Mouse (Mus musculus) myocyte (in vitro differentiated cells): ENCODE measurements around the gene Coq10b. TPM values are rescaled to one million over a fixed set of nuclear protein-coding genes. Genes with fewer than 3 reads are reported as not detected.

Experiments
- H3K27me3 ChIP-seq: one replicate; pipeline ENCODE4 v1.6.1; 2011; ENCODE audit not compliant: control insufficient read depth, insufficient read depth, insufficient read length
- H3K36me3 ChIP-seq: one replicate; pipeline ENCODE4 v1.6.1; 2011; ENCODE audit not compliant: control insufficient read depth, insufficient read depth
- H3K4me2 ChIP-seq: one replicate; pipeline ENCODE4 v1.6.1; 2011; ENCODE audit warnings: low read depth, control low read depth
- H3K4me3 ChIP-seq: one replicate; pipeline ENCODE4 v1.5.1; 2011; ENCODE audit warnings: mild to moderate bottlenecking, control low read depth, moderate library complexity
- H3K79me2 ChIP-seq: one replicate; pipeline ENCODE4 v1.6.1; 2011; ENCODE audit not compliant: control insufficient read depth, insufficient read depth
- H3ac ChIP-seq: one replicate; pipeline ENCODE4 v1.6.1; 2011; ENCODE audit not compliant: control insufficient read depth, insufficient read length
- CEBPB ChIP-seq: IDR thresholded peaks from 2 replicates; pipeline ENCODE4 v1.6.1; 2011; ENCODE audit warnings: mild to moderate bottlenecking, moderate library complexity; ENCODE audit not compliant: poor library complexity, insufficient read depth, severe bottlenecking
- E2F4 ChIP-seq: IDR thresholded peaks from one replicate; pipeline ENCODE4 v1.6.1; 2011; ENCODE audit warnings: mild to moderate bottlenecking, control low read depth, moderate library complexity; ENCODE audit not compliant: insufficient read depth
- MAX ChIP-seq: IDR thresholded peaks from one replicate; pipeline ENCODE4 v1.6.1; 2011; ENCODE audit warnings: low read depth, mild to moderate bottlenecking, control low read depth
- MYOD1 ChIP-seq, 3 experiments: IDR thresholded peaks; one replicate each; pipeline ENCODE4 v1.6.1; 2011; ENCODE audit warnings: control low read depth in 2 of 3, low read depth in 2 of 3, mild to moderate bottlenecking in 2 of 3, moderate library complexity in 1 of 3; ENCODE audit not compliant: insufficient read length in 2 of 3, control insufficient read depth in 1 of 3
- MYOG ChIP-seq, 3 experiments: IDR thresholded peaks; one replicate each; pipeline ENCODE4 v1.6.1; 2011; ENCODE audit warnings: control low read depth in 2 of 3, low read depth in 2 of 3, mild to moderate bottlenecking in 2 of 3; ENCODE audit not compliant: insufficient read length in 2 of 3, control insufficient read depth in 1 of 3, insufficient read depth in 1 of 3
- POLR2A ChIP-seq: IDR thresholded peaks from one replicate; pipeline ENCODE4 v1.6.1; 2011; ENCODE audit warnings: low read depth, mild to moderate bottlenecking, control low read depth, moderate library complexity; ENCODE audit not compliant: insufficient read length
- POLR2AphosphoS2 ChIP-seq: IDR thresholded peaks from one replicate; pipeline ENCODE4 v1.6.1; 2011; ENCODE audit warnings: low read depth, control low read depth; ENCODE audit not compliant: insufficient read length
- REST ChIP-seq: IDR thresholded peaks from one replicate; pipeline ENCODE4 v1.6.1; 2011; ENCODE audit warnings: mild to moderate bottlenecking, control low read depth, moderate library complexity; ENCODE audit not compliant: insufficient read depth, insufficient read length
- SRF ChIP-seq: IDR thresholded peaks from one replicate; pipeline ENCODE4 v1.6.1; 2011; ENCODE audit warnings: low read depth; ENCODE audit not compliant: control insufficient read depth, insufficient read length
- TCF12 ChIP-seq: IDR thresholded peaks from one replicate; pipeline ENCODE4 v1.6.1; 2011; ENCODE audit warnings: mild to moderate bottlenecking, control low read depth; ENCODE audit not compliant: poor library complexity, insufficient read depth, severe bottlenecking
- TCF3 ChIP-seq: IDR thresholded peaks from one replicate; pipeline ENCODE4 v1.6.1; 2011; ENCODE audit warnings: low read depth, control low read depth; ENCODE audit not compliant: insufficient read length
- USF1 ChIP-seq: IDR thresholded peaks from one replicate; pipeline ENCODE4 v1.6.1; 2011; ENCODE audit warnings: low read depth, mild to moderate bottlenecking, control low read depth, moderate library complexity
- polyA plus RNA-seq: library from polyadenylated mRNA; unstranded; fragments of >200 nt; fragmentation: generic; extraction: Trizol; gene quantifications from one replicate; pipeline ENCODE4 v1.2.1, GENCODE M21; 2012; ENCODE audit warnings: missing spikeins

The Coq10b gene
- polyA plus RNA-seq, 1 experiment: 18.5 TPM

DNA sequence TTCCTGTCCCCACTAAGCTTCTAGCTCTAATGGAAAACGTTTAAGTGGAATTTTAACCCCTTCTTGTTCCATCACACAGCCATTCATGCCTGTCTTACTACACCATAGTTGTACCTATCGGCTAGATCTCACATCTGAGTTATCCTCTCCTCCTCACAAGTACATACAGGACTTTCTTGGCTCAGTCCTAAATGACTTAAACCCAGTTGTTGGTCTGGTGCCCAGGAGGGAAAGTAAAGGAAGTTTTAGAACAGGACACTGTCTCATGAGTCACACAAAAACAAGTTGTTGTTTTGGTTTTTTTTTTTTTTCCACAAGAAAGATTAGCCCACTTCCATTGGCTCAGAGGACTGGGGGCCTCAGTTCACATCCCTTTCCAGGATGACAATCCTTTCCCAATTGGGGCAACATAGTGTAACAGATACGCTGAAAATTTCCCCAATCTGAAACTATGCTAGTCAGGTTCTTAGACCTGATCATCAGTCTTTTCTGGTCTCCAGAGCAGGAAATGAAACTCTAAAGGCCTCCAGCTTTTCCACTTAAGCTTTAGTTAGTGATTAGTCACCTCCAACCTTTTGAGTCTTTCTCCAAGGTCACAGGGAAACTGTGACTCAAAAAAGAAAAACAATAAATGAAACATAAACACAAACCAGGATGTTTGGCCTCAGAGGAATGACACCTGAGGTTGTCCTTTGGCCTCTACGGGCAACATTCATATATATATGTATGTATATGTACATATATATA lies 3.6 kb upstream of the Coq10b start:
- Histone ChIP-seq H3K4me3 (no peak overlapping the region), H3K27me3 (peaks cover 10% of the 10 kb centered on the region), H3K36me3 (no peaks in the 10 kb centered on the region), H3K79me2 (peaks cover 10% of the 10 kb centered on the region), H3K4me2 (no peak overlapping the region), H3ac (no peak overlapping the region)
- TF ChIP-seq MYOG (IDR thresholded peaks at IDR 0.05; ENCODE audit: control insufficient read depth in 1 of 3, insufficient read depth in 1 of 3, insufficient read length in 2 of 3, low read depth in 2 of 3) (no peak), MAX (no peak), USF1 (no peak), MYOD1 (IDR thresholded peaks at IDR 0.05; ENCODE audit: control insufficient read depth in 1 of 3, insufficient read length in 2 of 3, low read depth in 2 of 3) (no peak), POLR2A (no peak), TCF12 (no peak), SRF (no peak), POLR2AphosphoS2 (no peak), TCF3 (no peak), E2F4 (no peak)

GRCm38 (mm10) chr1:55051671-55052070 lies 899 bp upstream of the Coq10b start:
- Histone ChIP-seq H3K4me3 (peak overlapping the region; percentile 54), H3K79me2 (peaks cover 37% of the 10 kb centered on the region), H3K27me3 (no peaks in the 10 kb centered on the region), H3ac (no peak overlapping the region), H3K4me2 (peak overlapping the region; percentile 96), H3K36me3 (peaks cover 18% of the 10 kb centered on the region)
- TF ChIP-seq TCF3 (no peak), CEBPB (no peak), MYOG (IDR thresholded peaks at IDR 0.05; ENCODE audit: control insufficient read depth in 1 of 3, insufficient read depth in 1 of 3, insufficient read length in 2 of 3, low read depth in 2 of 3) (no peak), MAX (no peak), SRF (no peak)

DNA sequence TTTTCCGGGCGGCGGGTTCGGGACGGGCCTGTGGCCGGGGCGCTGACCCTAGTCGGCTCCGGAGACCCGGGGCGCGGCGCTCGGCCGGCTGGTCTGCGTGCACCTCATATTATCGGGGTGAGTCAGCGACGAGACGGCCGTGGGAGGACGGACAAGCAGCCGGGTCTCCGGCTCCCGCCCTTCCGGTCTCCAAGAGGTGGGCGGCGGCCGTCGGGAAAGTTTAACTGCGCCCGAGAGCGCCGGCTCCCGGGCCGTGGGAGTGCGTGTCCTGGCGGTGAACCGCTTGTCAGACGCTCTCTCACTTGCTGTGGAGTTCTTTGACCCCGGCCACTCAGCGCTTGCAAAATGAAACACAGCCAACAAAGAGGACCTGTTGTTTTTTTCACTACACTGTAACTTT lies 435 bp downstream of the Coq10b start:
- TF ChIP-seq POLR2A (peak; percentile 62), POLR2AphosphoS2 (peak; percentile 52), MYOG (IDR thresholded peaks at IDR 0.05; ENCODE audit: control insufficient read depth in 1 of 3, insufficient read depth in 1 of 3, insufficient read length in 2 of 3, low read depth in 2 of 3) (peak in 2 of 3 experiments; percentile 31 to 50), MYOD1 (IDR thresholded peaks at IDR 0.05; ENCODE audit: control insufficient read depth in 1 of 3, insufficient read length in 2 of 3, low read depth in 2 of 3) (peak in 1 of 3 experiments; percentile 62), TCF12 (no peak), CEBPB (no peak)
- Histone ChIP-seq H3K36me3 (peaks cover 18% of the 10 kb centered on the region), H3ac (peak overlapping the region; percentile 73), H3K4me3 (peak overlapping the region; percentile 54), H3K79me2 (peaks cover 50% of the 10 kb centered on the region), H3K4me2 (peak overlapping the region; percentile 94), H3K27me3 (no peaks in the 10 kb centered on the region)

- peak overlapping the region; percentile 73 for H3ac ChIP-seq
- peaks cover 18% of the 10 kb centered on the region for H3K36me3 ChIP-seq
- H3K27me3 ChIP-seq: no peaks in the 10 kb centered on the region
- H3K79me2 ChIP-seq: peaks cover 56% of the 10 kb centered on the region
- no peak for TF ChIP-seq TCF12
- no peak for TF ChIP-seq CEBPB
- TF ChIP-seq MYOD1 (IDR thresholded peaks at IDR 0.05; ENCODE audit: control insufficient read depth in 1 of 3, insufficient read length in 2 of 3, low read depth in 2 of 3): no peak
- no peak for TF ChIP-seq POLR2AphosphoS2
- TF ChIP-seq REST: no peak
- no peak for TF ChIP-seq USF1
- TF ChIP-seq TCF3: no peak
- TF ChIP-seq MYOG (IDR thresholded peaks at IDR 0.05; ENCODE audit: control insufficient read depth in 1 of 3, insufficient read depth in 1 of 3, insufficient read length in 2 of 3, low read depth in 2 of 3): no peak
- TF ChIP-seq POLR2A: no peak
- peak overlapping the region; percentile 94 for H3K4me2 ChIP-seq
- H3K4me3 ChIP-seq: peak overlapping the region; percentile 54
These were observed 1.0 kb downstream of the Coq10b start for GRCm38 (mm10) chr1:55053596-55053995.
